Comparison of ENCODE assay signal across 18 mouse cellular contexts in the genomic region with DNA sequence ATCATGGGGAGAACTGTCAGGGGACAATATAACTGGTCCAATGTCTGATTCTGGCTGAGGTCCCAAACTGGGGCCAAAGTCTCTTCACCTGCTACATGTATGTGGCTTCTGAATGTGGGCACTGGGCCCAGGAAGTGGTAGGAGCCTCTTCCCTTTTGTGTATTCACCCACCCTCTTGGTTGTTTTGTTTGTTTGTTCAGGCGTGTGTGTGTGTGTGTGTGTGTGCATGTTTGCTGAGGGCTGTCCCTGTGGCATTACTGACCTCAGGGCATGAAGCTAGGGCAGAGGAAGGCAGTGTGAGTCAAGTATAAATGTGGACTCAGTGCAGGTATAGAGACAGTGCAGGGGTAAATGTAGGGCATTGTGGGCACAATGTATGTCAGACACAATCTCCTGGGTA.
DNase-seq lines count a peak whose midpoint lies in the region; ATAC-seq and TF ChIP-seq lines count a peak whose summit lies in the region.
"Had no signal": no experiment of that assay in that cellular context is flagged by ENCODE, and none has a peak within 500 bp of the region (broad histone marks: within the 10 kb centered on the region; RNA-seq: fewer than 3 reads in every experiment).

No protein-coding gene starts in this region.

- H3K4me2 ChIP-seq in stomach, postnatal 0 days (replicated peaks; ENCODE audit: low read depth), result no peak overlapping the region
- H3K4me2 ChIP-seq: embryonic facial prominence, embryonic 12.5 days; forebrain, embryonic 13.5 days; forebrain, embryonic 15.5 days had no signal

- no peak overlapping the region for H3K4me3 ChIP-seq in liver, adult 2 months (ENCODE audit: insufficient read depth, low read depth, low read length)
- no peak overlapping the region for H3K4me3 ChIP-seq in stomach, postnatal 0 days (ENCODE audit: low read depth, low read length)
- H3K4me3 ChIP-seq: embryonic facial prominence, embryonic 10.5 days; embryonic facial prominence, embryonic 12.5 days; forebrain, embryonic 13.5 days; forebrain, embryonic 15.5 days had no signal

- no peaks in the 10 kb centered on the region for H3K36me3 ChIP-seq in liver, adult 2 months (ENCODE audit: control insufficient read depth, insufficient read depth, low read length)
- no peaks in the 10 kb centered on the region for H3K36me3 ChIP-seq in stomach, postnatal 0 days (ENCODE audit: control insufficient read depth, insufficient read depth, low read length)
- H3K36me3 ChIP-seq: embryonic facial prominence, embryonic 10.5 days; embryonic facial prominence, embryonic 12.5 days; forebrain, embryonic 15.5 days had no signal

- H3K79me2 ChIP-seq in liver, adult 2 months (ENCODE audit: control insufficient read depth, insufficient read depth, low read length), result no peaks in the 10 kb centered on the region

- WGBS in liver, adult 2 months, result 25% methylated on average over 1 of the region's 1 CpGs
- WGBS in large intestine, adult 2 months, result 33% methylated on average over 1 of the region's 1 CpGs
- WGBS in stomach, postnatal 0 days, result 68% methylated on average over 1 of the region's 1 CpGs

- no peaks in the 10 kb centered on the region for H3K9me3 ChIP-seq in stomach, postnatal 0 days (ENCODE audit: control insufficient read depth, low read length)
- H3K9me3 ChIP-seq: embryonic facial prominence, embryonic 10.5 days; embryonic facial prominence, embryonic 12.5 days; forebrain, embryonic 13.5 days; forebrain, embryonic 15.5 days had no signal

- H3K27ac ChIP-seq in liver, adult 2 months (replicated peaks; ENCODE audit: insufficient read depth, low read depth, low read length), result no peak overlapping the region
- H3K27ac ChIP-seq in stomach, postnatal 0 days (replicated peaks), result no peak overlapping the region
- H3K27ac ChIP-seq: embryonic facial prominence, embryonic 10.5 days; embryonic facial prominence, embryonic 12.5 days; forebrain, embryonic 13.5 days; forebrain, embryonic 15.5 days had no signal

- peak; percentile 61 for ATAC-seq in stomach, postnatal 0 days (ENCODE audit: low FRiP score, low TSS enrichment)
- ATAC-seq: forebrain, embryonic 13.5 days; forebrain, embryonic 15.5 days; forebrain, postnatal 0 days had no signal

- H3K27me3 ChIP-seq in liver, adult 2 months (ENCODE audit: control insufficient read depth, insufficient read depth, low read length), result no peaks in the 10 kb centered on the region
- H3K27me3 ChIP-seq in stomach, postnatal 0 days (ENCODE audit: control insufficient read depth, insufficient read depth, low read length), result no peaks in the 10 kb centered on the region
- H3K27me3 ChIP-seq: embryonic facial prominence, embryonic 12.5 days; forebrain, embryonic 13.5 days; forebrain, embryonic 15.5 days had no signal

- DNase-seq in liver, adult 2 months (ENCODE audit: extremely low read depth, low read depth, low spot score), result peak; percentile 10
- no peak for DNase-seq in liver
- DNase-seq in large intestine, adult 2 months (ENCODE audit: low read depth, low spot score), result peak; percentile 24
- DNase-seq in stomach, postnatal 0 days (ENCODE audit: low spot score), result peak; percentile 51
- DNase-seq in cerebellum, adult 11-12 months, result no peak
- DNase-seq: adrenal gland, adult 2 months; adrenal gland, postnatal 10 days; adrenal gland, postnatal 25 days; cerebellum, adult 11 months; cerebellum, adult 2 months; cerebellum, adult 9-10 months; cerebellum, postnatal 10 days; cerebellum, postnatal 25 days; forebrain, postnatal 0 days had no signal

- no peak for TF ChIP-seq CTCF in liver, adult 2 months (IDR thresholded peaks at IDR 0.05; ENCODE audit: low read depth, low read length)
- TF ChIP-seq CTCF in stomach, postnatal 0 days (IDR thresholded peaks at IDR 0.05; ENCODE audit: low read depth), result no peak

- TF ChIP-seq EP300 in stomach, postnatal 0 days (optimal IDR thresholded peaks at IDR 0.05), result no peak

- no peaks in the 10 kb centered on the region for H3K4me1 ChIP-seq in liver, adult 2 months (ENCODE audit: control insufficient read depth, insufficient read depth, low read length)
- H3K4me1 ChIP-seq in stomach, postnatal 0 days (replicated peaks; ENCODE audit: control insufficient read depth, insufficient read depth), result no peaks in the 10 kb centered on the region
- H3K4me1 ChIP-seq: embryonic facial prominence, embryonic 12.5 days; forebrain, embryonic 13.5 days; forebrain, embryonic 15.5 days had no signal

- TF ChIP-seq POLR2A in liver, adult 2 months (IDR thresholded peaks at IDR 0.05; ENCODE audit: extremely low read depth, insufficient read depth, low read length), result no peak

- no peak overlapping the region for H3K9ac ChIP-seq in liver, adult 2 months (ENCODE audit: low read depth, low read length)
- H3K9ac ChIP-seq in stomach, postnatal 0 days (ENCODE audit: low read length), result no peak overlapping the region
- H3K9ac ChIP-seq: embryonic facial prominence, embryonic 12.5 days; forebrain, embryonic 13.5 days; forebrain, embryonic 15.5 days; forebrain, postnatal 0 days had no signal

Comparison
In these comparisons a context has a peak if more than half of its experiments do, and no peak if none do; other contexts are left out.
1. DNase-seq: peak in liver, adult 2 months (single experiment), large intestine, adult 2 months (single experiment) and stomach, postnatal 0 days (single experiment); none in liver (single experiment) and cerebellum, adult 11-12 months (single experiment).